Mouse (Mus musculus): ENCODE results near the gene Arrdc5. TPM values are rescaled to one million over a fixed set of nuclear protein-coding genes. Genes with fewer than 3 reads are reported as not detected.

The Arrdc5 gene
- polyA plus RNA-seq, 1 experiment from 2014 or later, result not detected

- Histone ChIP-seq H3K36me3 (peaks cover 5% of the 10 kb centered on the region; the same call in 1 of the 2 replicates), H3K9me3 (no peaks in the 10 kb centered on the region), H3K27me3 (replicated peaks) (no peaks in the 10 kb centered on the region), H3K9ac (0 out of 2 replicates have a peak overlapping the region, but pooled peaks have one; percentile 5), H3K4me1 (peaks cover 36% of the 10 kb centered on the region), H3K27ac (no peak overlapping the region), H3K4me3 (no peak overlapping the region), H3K4me2 (replicated peaks) (peak overlapping the region; percentile 20; the same call in 1 of the 2 replicates)
- WGBS, result 73% methylated on average over 3 of the region's 3 CpGs
- no peak for ATAC-seq (ENCODE audit: low FRiP score, low read depth)
Observed at GRCm38 (mm10) chr17:56287830-56288229, 12.3 kb downstream of the Arrdc5 start.

GRCm38 (mm10) chr17:56285995-56286394 lies 14.1 kb downstream of the Arrdc5 start:
- Histone ChIP-seq H3K4me3 (no peak overlapping the region), H3K9ac (no peak overlapping the region), H3K9me3 (no peaks in the 10 kb centered on the region), H3K36me3 (peaks cover 8% of the 10 kb centered on the region), H3K27ac (no peak overlapping the region), H3K4me1 (peaks cover 27% of the 10 kb centered on the region), H3K4me2 (replicated peaks) (no peak overlapping the region), H3K27me3 (replicated peaks) (no peaks in the 10 kb centered on the region)
- WGBS, result 94% methylated on average over 11 of the region's 11 CpGs
- no peak for ATAC-seq (ENCODE audit: low FRiP score, low read depth)

GRCm38 (mm10) chr17:56283316-56283715 lies 16.8 kb downstream of the Arrdc5 start:
- no peak overlapping the region for H3K27ac ChIP-seq
- 95% methylated on average over 8 of the region's 8 CpGs for WGBS
- ATAC-seq (ENCODE audit: low FRiP score, low read depth), result no peak

GRCm38 (mm10) chr17:56282802-56283201 lies 17.3 kb downstream of the Arrdc5 start:
- Histone ChIP-seq H3K27me3 (replicated peaks) (no peaks in the 10 kb centered on the region), H3K36me3 (peaks cover 12% of the 10 kb centered on the region), H3K27ac (no peak overlapping the region), H3K9ac (no peak overlapping the region), H3K4me2 (replicated peaks) (no peak overlapping the region), H3K9me3 (no peaks in the 10 kb centered on the region), H3K4me3 (no peak overlapping the region), H3K4me1 (peaks cover 3% of the 10 kb centered on the region)
- no peak for ATAC-seq (ENCODE audit: low FRiP score, low read depth)
- 86% methylated on average over 4 of the region's 4 CpGs for WGBS

More at GRCm38 (mm10) chr17:56283316-56283715, 16.8 kb downstream of the Arrdc5 start:
- Histone ChIP-seq H3K27me3 (replicated peaks) (no peaks in the 10 kb centered on the region), H3K9ac (no peak overlapping the region), H3K36me3 (peaks cover 12% of the 10 kb centered on the region), H3K4me1 (peaks cover 8% of the 10 kb centered on the region), H3K9me3 (no peaks in the 10 kb centered on the region), H3K4me3 (no peak overlapping the region), H3K4me2 (replicated peaks) (no peak overlapping the region)

GRCm38 (mm10) chr17:56281193-56281592 lies 18.9 kb downstream of the Arrdc5 start:
- H3K9ac ChIP-seq, result no peak overlapping the region
- no peak overlapping the region for H3K4me2 ChIP-seq (replicated peaks)
- H3K36me3 ChIP-seq, result peaks cover 12% of the 10 kb centered on the region
- H3K27ac ChIP-seq, result no peak overlapping the region
- no peaks in the 10 kb centered on the region for H3K9me3 ChIP-seq
- no peak for ATAC-seq (ENCODE audit: low FRiP score, low read depth)
- no peak overlapping the region for H3K4me3 ChIP-seq
- whole genome bisulfite sequencing, result 90% methylated on average over 12 of the region's 12 CpGs
- peaks cover 13% of the 10 kb centered on the region; the same call in 1 of the 2 replicates for H3K4me1 ChIP-seq
- H3K27me3 ChIP-seq (replicated peaks), result no peaks in the 10 kb centered on the region

GRCm38 (mm10) chr17:56279481-56280155 lies 20.5 kb downstream of the Arrdc5 start:
- peaks cover 16% of the 10 kb centered on the region; the same call in 1 of the 2 replicates for H3K4me1 ChIP-seq
- WGBS, result 90% methylated on average over 12 of the region's 12 CpGs
- H3K27me3 ChIP-seq (replicated peaks), result no peaks in the 10 kb centered on the region
- no peak for ATAC-seq (ENCODE audit: low FRiP score, low read depth)
- peaks cover 7% of the 10 kb centered on the region; the same call in 1 of the 2 replicates for H3K36me3 ChIP-seq
- H3K4me3 ChIP-seq, result no peak overlapping the region
- H3K9ac ChIP-seq, result no peak overlapping the region
- H3K27ac ChIP-seq, result no peak overlapping the region
- no peak overlapping the region for H3K4me2 ChIP-seq (replicated peaks)
- no peaks in the 10 kb centered on the region for H3K9me3 ChIP-seq

- no peaks in the 10 kb centered on the region for H3K27me3 ChIP-seq (replicated peaks)
- 90% methylated on average over 5 of the region's 5 CpGs for WGBS
- H3K4me1 ChIP-seq, result peaks cover 16% of the 10 kb centered on the region; the same call in 1 of the 2 replicates
- no peak overlapping the region for H3K27ac ChIP-seq
- peaks cover 7% of the 10 kb centered on the region; the same call in 1 of the 2 replicates for H3K36me3 ChIP-seq
- H3K9me3 ChIP-seq, result no peaks in the 10 kb centered on the region
- H3K9ac ChIP-seq, result no peak overlapping the region
- no peak overlapping the region for H3K4me2 ChIP-seq (replicated peaks)
- no peak for ATAC-seq (ENCODE audit: low FRiP score, low read depth)
- no peak overlapping the region for H3K4me3 ChIP-seq
Observed at GRCm38 (mm10) chr17:56278340-56278739, 21.7 kb downstream of the Arrdc5 start.

GRCm38 (mm10) chr17:56277567-56277893 lies 22.6 kb downstream of the Arrdc5 start:
- Histone ChIP-seq H3K9me3 (no peaks in the 10 kb centered on the region), H3K27me3 (replicated peaks) (no peaks in the 10 kb centered on the region), H3K4me1 (peaks cover 16% of the 10 kb centered on the region; the same call in 1 of the 2 replicates), H3K4me3 (no peak overlapping the region), H3K27ac (no peak overlapping the region), H3K36me3 (peaks cover 7% of the 10 kb centered on the region; the same call in 1 of the 2 replicates), H3K4me2 (replicated peaks) (0 out of 2 replicates have a peak overlapping the region, but pooled peaks have one; percentile 75), H3K9ac (no peak overlapping the region; the same call in 1 of the 2 replicates)
- WGBS, result 50% methylated on average over 2 of the region's 2 CpGs
- ATAC-seq (ENCODE audit: low FRiP score, low read depth), result no peak

GRCm38 (mm10) chr17:56276643-56277566 lies 23.2 kb downstream of the Arrdc5 start, which contains the start of gene Ticam1:
Gene Ticam1 (minus strand): TSS chr17:56276786.
- Histone ChIP-seq H3K36me3 (peaks cover 7% of the 10 kb centered on the region; the same call in 1 of the 2 replicates), H3K27ac (no peak within 1 kb of the TSS), H3K4me3 (peak within 1 kb of the TSS; percentile 37), H3K4me2 (replicated peaks) (peak within 1 kb of the TSS; percentile 75), H3K9ac (peak within 1 kb of the TSS; percentile 54), H3K9me3 (no peaks in the 10 kb centered on the region), H3K27me3 (replicated peaks) (no peaks in the 10 kb centered on the region), H3K4me1 (peaks cover 16% of the 10 kb centered on the region; the same call in 1 of the 2 replicates)
- peak; percentile 80 for ATAC-seq (ENCODE audit: low FRiP score, low read depth)
- 9% methylated on average over 21 of the region's 21 CpGs for WGBS

- 0 out of 2 replicates have a peak, but pooled peaks cover 3% of the 10 kb centered on the region for H3K36me3 ChIP-seq
- no peak for ATAC-seq (ENCODE audit: low FRiP score, low read depth)
- peak overlapping the region; percentile 37 for H3K4me3 ChIP-seq
- no peaks in the 10 kb centered on the region for H3K9me3 ChIP-seq
- H3K27ac ChIP-seq, result no peak overlapping the region
- peaks cover 16% of the 10 kb centered on the region; the same call in 1 of the 2 replicates for H3K4me1 ChIP-seq
- 32% methylated on average over 5 of the region's 5 CpGs for WGBS
- peak overlapping the region; percentile 75 for H3K4me2 ChIP-seq (replicated peaks)
- no peaks in the 10 kb centered on the region for H3K27me3 ChIP-seq (replicated peaks)
- H3K9ac ChIP-seq, result peak overlapping the region; percentile 54
Observed at GRCm38 (mm10) chr17:56275842-56276480, 24.1 kb downstream of the Arrdc5 start.

GRCm38 (mm10) chr17:56273986-56274385 lies 26.1 kb downstream of the Arrdc5 start:
- H3K9me3 ChIP-seq, result no peaks in the 10 kb centered on the region
- no peak overlapping the region for H3K4me2 ChIP-seq (replicated peaks)
- no peaks in the 10 kb centered on the region for H3K27me3 ChIP-seq (replicated peaks)
- no peak overlapping the region for H3K4me3 ChIP-seq
- 88% methylated on average over 5 of the region's 5 CpGs for WGBS
- peaks cover 23% of the 10 kb centered on the region; the same call in 1 of the 2 replicates for H3K4me1 ChIP-seq
- H3K9ac ChIP-seq, result no peak overlapping the region
- H3K27ac ChIP-seq, result no peak overlapping the region
- no peak for ATAC-seq (ENCODE audit: low FRiP score, low read depth)
- no peaks in the 10 kb centered on the region for H3K36me3 ChIP-seq
